In genomic region chr5:118063181-118063621, GRCm38 (mm10) we compare ENCODE assay signal across 9 mouse cellular contexts. TPM values are rescaled to one million over a fixed set of nuclear protein-coding genes. Genes with fewer than 3 reads are reported as not detected.
DNase-seq lines count a peak whose midpoint lies in the region; ATAC-seq and TF ChIP-seq lines count a peak whose summit lies in the region.
"Had no signal": no experiment of that assay in that cellular context is flagged by ENCODE, and none has a peak within 500 bp of the region (broad histone marks: within the 10 kb centered on the region; RNA-seq: fewer than 3 reads in every experiment).

No protein-coding gene starts in this region.

- peak in 1 of 2 experiments; percentile 63 for DNase-seq in cerebellum, adult 2 months
- no peak for DNase-seq in cerebellum, postnatal 36 days
- DNase-seq in lung, adult 2 months: no peak
- DNase-seq in urinary bladder, postnatal 4 days (ENCODE audit: low spot score in 2 of 2): no peak
- no peak for DNase-seq in embryonic facial prominence, embryonic 10.5 days (ENCODE audit: low spot score)
- DNase-seq: heart, adult 2 months had no signal

- H3K9me3 ChIP-seq in lung, embryonic 16.5 days (ENCODE audit: control insufficient read depth, low read length): no peaks in the 10 kb centered on the region
- no peaks in the 10 kb centered on the region for H3K9me3 ChIP-seq in hindbrain, embryonic 12.5 days (replicated peaks)
- no peaks in the 10 kb centered on the region for H3K9me3 ChIP-seq in midbrain, embryonic 15.5 days
- H3K9me3 ChIP-seq in embryonic facial prominence, embryonic 10.5 days: no peaks in the 10 kb centered on the region

- no peak for TF ChIP-seq POLR2A in cerebellum, adult 2 months (IDR thresholded peaks at IDR 0.05; ENCODE audit: borderline replicate concordance, insufficient read depth, low read length)
- no peak for TF ChIP-seq POLR2A in lung, adult 2 months (IDR thresholded peaks at IDR 0.05; ENCODE audit: borderline replicate concordance, extremely low read depth, low read depth, low read length)

- H3K27me3 ChIP-seq in cerebellum, adult 2 months (ENCODE audit: control insufficient read depth, insufficient read depth, low read length): no peaks in the 10 kb centered on the region
- H3K27me3 ChIP-seq in lung, embryonic 16.5 days (ENCODE audit: control insufficient read depth, insufficient read depth, low read depth, low read length): no peaks in the 10 kb centered on the region
- H3K27me3 ChIP-seq in hindbrain, embryonic 12.5 days: no peaks in the 10 kb centered on the region
- H3K27me3 ChIP-seq in midbrain, embryonic 15.5 days (replicated peaks): no peaks in the 10 kb centered on the region
- no peaks in the 10 kb centered on the region for H3K27me3 ChIP-seq in embryonic facial prominence, embryonic 10.5 days (replicated peaks; ENCODE audit: low read depth, poor library complexity, severe bottlenecking)

- no peak overlapping the region for H3K4me2 ChIP-seq in lung, embryonic 16.5 days (ENCODE audit: low read depth, low read length)
- no peak overlapping the region for H3K4me2 ChIP-seq in hindbrain, embryonic 12.5 days (replicated peaks)
- no peak overlapping the region for H3K4me2 ChIP-seq in midbrain, embryonic 15.5 days

- 30% methylated on average over 8 of the region's 8 CpGs for WGBS in cerebellum, adult 2 months
- WGBS in lung, embryonic 16.5 days: 44% methylated on average over 8 of the region's 8 CpGs
- WGBS in lung, adult 2 months: 57% methylated on average over 8 of the region's 8 CpGs
- WGBS in hindbrain, embryonic 12.5 days: 64% methylated on average over 8 of the region's 8 CpGs
- 53% methylated on average over 8 of the region's 8 CpGs for WGBS in midbrain, embryonic 15.5 days
- WGBS in embryonic facial prominence, embryonic 10.5 days: 85% methylated on average over 8 of the region's 8 CpGs

- ATAC-seq in lung, embryonic 16.5 days (ENCODE audit: low read depth): 0 out of 2 replicates have a peak, but pooled peaks have one; percentile 8
- no peak for ATAC-seq in hindbrain, embryonic 12.5 days (ENCODE audit: low FRiP score)
- no peak for ATAC-seq in midbrain, embryonic 15.5 days (replicated peaks)

- H3K4me3 ChIP-seq in cerebellum, adult 2 months (replicated peaks; ENCODE audit: insufficient read depth, low read depth, low read length): no peak overlapping the region
- no peak overlapping the region for H3K4me3 ChIP-seq in lung, embryonic 16.5 days (ENCODE audit: low read length)
- H3K4me3 ChIP-seq in lung, adult 2 months (replicated peaks; ENCODE audit: extremely low read depth, low read depth, low read length): no peak overlapping the region
- no peak overlapping the region for H3K4me3 ChIP-seq in hindbrain, embryonic 12.5 days
- no peak overlapping the region for H3K4me3 ChIP-seq in midbrain, embryonic 15.5 days
- H3K4me3 ChIP-seq in embryonic facial prominence, embryonic 10.5 days: no peak overlapping the region
- H3K4me3 ChIP-seq: heart, adult 2 months had no signal

- peaks cover 94% of the 10 kb centered on the region for H3K4me1 ChIP-seq in cerebellum, adult 2 months (ENCODE audit: control insufficient read depth, insufficient read depth, low read length)
- H3K4me1 ChIP-seq in lung, embryonic 16.5 days (replicated peaks; ENCODE audit: control insufficient read depth, insufficient read depth, low read length): peaks cover 5% of the 10 kb centered on the region
- no peaks in the 10 kb centered on the region for H3K4me1 ChIP-seq in lung, adult 2 months (ENCODE audit: control insufficient read depth, insufficient read depth, low read length)
- peaks cover 35% of the 10 kb centered on the region for H3K4me1 ChIP-seq in hindbrain, embryonic 12.5 days
- H3K4me1 ChIP-seq in midbrain, embryonic 15.5 days: peaks cover 41% of the 10 kb centered on the region
- peaks cover 7% of the 10 kb centered on the region; the same call in 1 of the 2 replicates for H3K4me1 ChIP-seq in embryonic facial prominence, embryonic 10.5 days

- H3K36me3 ChIP-seq in lung, embryonic 16.5 days (ENCODE audit: control insufficient read depth, insufficient read depth, low read length): peaks cover 3% of the 10 kb centered on the region
- peaks cover 32% of the 10 kb centered on the region for H3K36me3 ChIP-seq in hindbrain, embryonic 12.5 days
- no peaks in the 10 kb centered on the region for H3K36me3 ChIP-seq in midbrain, embryonic 15.5 days (replicated peaks)
- H3K36me3 ChIP-seq in embryonic facial prominence, embryonic 10.5 days (replicated peaks): peaks cover 59% of the 10 kb centered on the region

- peak overlapping the region; percentile 85 for H3K27ac ChIP-seq in cerebellum, adult 2 months (ENCODE audit: insufficient read depth, low read length)
- H3K27ac ChIP-seq in lung, embryonic 16.5 days (ENCODE audit: low read length): no peak overlapping the region
- H3K27ac ChIP-seq in hindbrain, embryonic 12.5 days: peak overlapping the region; percentile 5; the same call in 1 of the 2 replicates
- peak overlapping the region; percentile 82 for H3K27ac ChIP-seq in midbrain, embryonic 15.5 days
- no peak overlapping the region for H3K27ac ChIP-seq in embryonic facial prominence, embryonic 10.5 days (replicated peaks)
- H3K27ac ChIP-seq: heart, adult 2 months had no signal

- TF ChIP-seq CTCF in cerebellum, adult 2 months (IDR thresholded peaks at IDR 0.05; ENCODE audit: borderline replicate concordance, insufficient read depth, low read depth, low read length): no peak
- no peak for TF ChIP-seq CTCF in lung, adult 2 months (IDR thresholded peaks at IDR 0.05; ENCODE audit: insufficient read depth, low read length)

- no peak overlapping the region for H3K9ac ChIP-seq in lung, embryonic 16.5 days (ENCODE audit: low read length)
- H3K9ac ChIP-seq in hindbrain, embryonic 12.5 days: no peak overlapping the region
- no peak overlapping the region; the same call in 1 of the 2 replicates for H3K9ac ChIP-seq in midbrain, embryonic 15.5 days

RNA-seq across cellular contexts. Expression of gene Tesc, which starts 35.7 kb away (rescaled TPM):
- 95.4 and 102 TPM in 2 replicates for polyA plus RNA-seq in cerebellum, adult 2 months (2012; rRNA removed)
- 8.6 and 9.9 TPM in 2 replicates for polyA plus RNA-seq in lung, embryonic 16.5 days (2015; fragmentation: Nextera tagmentation; extraction: Ambion mirVana)
- 5.0 and 6.1 TPM in 2 replicates for polyA plus RNA-seq in lung, adult 2 months (2012; rRNA removed)
- 0.53 and 0.56 TPM in 2 replicates for polyA plus RNA-seq in hindbrain, embryonic 12.5 days (2016; fragmentation: Nextera tagmentation; extraction: Ambion mirVana)
- 6.5 and 7.9 TPM in 2 replicates for polyA plus RNA-seq in midbrain, embryonic 15.5 days (2015; fragmentation: Nextera tagmentation; extraction: Ambion mirVana)
- 0.20 and 1.6 TPM in 2 replicates for polyA plus RNA-seq in embryonic facial prominence, embryonic 10.5 days (2016; fragmentation: Nextera tagmentation; extraction: Ambion mirVana)

Comparison
In these comparisons a context has a peak if more than half of its experiments do, and no peak if none do; other contexts are left out.
1. H3K27ac ChIP-seq: peak in cerebellum, adult 2 months (single experiment), hindbrain, embryonic 12.5 days (single experiment) and midbrain, embryonic 15.5 days (single experiment); none in lung, embryonic 16.5 days (single experiment) and embryonic facial prominence, embryonic 10.5 days (single experiment).